Mouse (Mus musculus) myocyte (in vitro differentiated cells): Measurements from ENCODE around the gene Gpr61. TPM values are rescaled to one million over a fixed set of nuclear protein-coding genes. Genes with fewer than 3 reads are reported as not detected.

ENCODE experiments used
- H3K27me3 ChIP-seq: one replicate; pipeline ENCODE4 v1.6.1; 2011; ENCODE audit not compliant: control insufficient read depth, insufficient read depth, insufficient read length
- H3K36me3 ChIP-seq: one replicate; pipeline ENCODE4 v1.6.1; 2011; ENCODE audit not compliant: control insufficient read depth, insufficient read depth
- H3K4me2 ChIP-seq: one replicate; pipeline ENCODE4 v1.6.1; 2011; ENCODE audit warnings: low read depth, control low read depth
- H3K4me3 ChIP-seq: one replicate; pipeline ENCODE4 v1.5.1; 2011; ENCODE audit warnings: mild to moderate bottlenecking, control low read depth, moderate library complexity
- H3K79me2 ChIP-seq: one replicate; pipeline ENCODE4 v1.6.1; 2011; ENCODE audit not compliant: control insufficient read depth, insufficient read depth
- H3ac ChIP-seq: one replicate; pipeline ENCODE4 v1.6.1; 2011; ENCODE audit not compliant: control insufficient read depth, insufficient read length
- CEBPB ChIP-seq: IDR thresholded peaks from 2 replicates; pipeline ENCODE4 v1.6.1; 2011; ENCODE audit warnings: mild to moderate bottlenecking, moderate library complexity; ENCODE audit not compliant: poor library complexity, insufficient read depth, severe bottlenecking
- E2F4 ChIP-seq: IDR thresholded peaks from one replicate; pipeline ENCODE4 v1.6.1; 2011; ENCODE audit warnings: mild to moderate bottlenecking, control low read depth, moderate library complexity; ENCODE audit not compliant: insufficient read depth
- MAX ChIP-seq: IDR thresholded peaks from one replicate; pipeline ENCODE4 v1.6.1; 2011; ENCODE audit warnings: low read depth, mild to moderate bottlenecking, control low read depth
- MYOD1 ChIP-seq, 3 experiments: IDR thresholded peaks; one replicate each; pipeline ENCODE4 v1.6.1; 2011; ENCODE audit warnings: control low read depth in 2 of 3, low read depth in 2 of 3, mild to moderate bottlenecking in 2 of 3, moderate library complexity in 1 of 3; ENCODE audit not compliant: insufficient read length in 2 of 3, control insufficient read depth in 1 of 3
- MYOG ChIP-seq, 3 experiments: IDR thresholded peaks; one replicate each; pipeline ENCODE4 v1.6.1; 2011; ENCODE audit warnings: control low read depth in 2 of 3, low read depth in 2 of 3, mild to moderate bottlenecking in 2 of 3; ENCODE audit not compliant: insufficient read length in 2 of 3, control insufficient read depth in 1 of 3, insufficient read depth in 1 of 3
- POLR2A ChIP-seq: IDR thresholded peaks from one replicate; pipeline ENCODE4 v1.6.1; 2011; ENCODE audit warnings: low read depth, mild to moderate bottlenecking, control low read depth, moderate library complexity; ENCODE audit not compliant: insufficient read length
- POLR2AphosphoS2 ChIP-seq: IDR thresholded peaks from one replicate; pipeline ENCODE4 v1.6.1; 2011; ENCODE audit warnings: low read depth, control low read depth; ENCODE audit not compliant: insufficient read length
- REST ChIP-seq: IDR thresholded peaks from one replicate; pipeline ENCODE4 v1.6.1; 2011; ENCODE audit warnings: mild to moderate bottlenecking, control low read depth, moderate library complexity; ENCODE audit not compliant: insufficient read depth, insufficient read length
- SRF ChIP-seq: IDR thresholded peaks from one replicate; pipeline ENCODE4 v1.6.1; 2011; ENCODE audit warnings: low read depth; ENCODE audit not compliant: control insufficient read depth, insufficient read length
- TCF12 ChIP-seq: IDR thresholded peaks from one replicate; pipeline ENCODE4 v1.6.1; 2011; ENCODE audit warnings: mild to moderate bottlenecking, control low read depth; ENCODE audit not compliant: poor library complexity, insufficient read depth, severe bottlenecking
- TCF3 ChIP-seq: IDR thresholded peaks from one replicate; pipeline ENCODE4 v1.6.1; 2011; ENCODE audit warnings: low read depth, control low read depth; ENCODE audit not compliant: insufficient read length
- USF1 ChIP-seq: IDR thresholded peaks from one replicate; pipeline ENCODE4 v1.6.1; 2011; ENCODE audit warnings: low read depth, mild to moderate bottlenecking, control low read depth, moderate library complexity
- polyA plus RNA-seq: library from polyadenylated mRNA; unstranded; fragments of >200 nt; fragmentation: generic; extraction: Trizol; gene quantifications from one replicate; pipeline ENCODE4 v1.2.1, GENCODE M21; 2012; ENCODE audit warnings: missing spikeins

Gpr61 gene
- polyA plus RNA-seq, 1 experiment, result 0.06 TPM

DNA sequence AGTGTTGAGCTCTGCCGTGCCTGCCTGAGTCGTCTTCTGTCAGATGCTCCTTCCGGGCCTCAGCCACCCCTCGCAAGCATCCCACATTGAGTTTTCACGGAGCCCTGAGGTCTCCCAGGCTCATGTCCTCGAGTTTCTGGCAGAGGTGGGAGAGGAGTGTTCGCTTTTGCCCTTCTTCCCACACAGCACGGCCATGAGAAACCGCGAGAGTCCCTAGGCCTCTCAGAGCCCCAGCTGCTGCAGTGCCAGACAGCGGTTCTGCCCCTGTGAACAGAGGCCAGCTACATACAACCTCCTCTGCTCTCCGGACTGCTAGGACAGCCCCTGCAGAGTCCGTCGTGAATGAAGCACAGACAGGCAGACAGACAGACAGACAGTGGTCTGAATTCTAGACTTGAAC is 12.8 kb upstream of the Gpr61 start:
- no peaks in the 10 kb centered on the region for H3K79me2 ChIP-seq
- no peak overlapping the region for H3ac ChIP-seq
- TF ChIP-seq TCF12 (no peak), REST (no peak), POLR2AphosphoS2 (no peak), USF1 (no peak), E2F4 (no peak), MYOG (IDR thresholded peaks at IDR 0.05; ENCODE audit: control insufficient read depth in 1 of 3, insufficient read depth in 1 of 3, insufficient read length in 2 of 3, low read depth in 2 of 3) (no peak)
- no peak overlapping the region for H3K4me3 ChIP-seq
- no peaks in the 10 kb centered on the region for H3K36me3 ChIP-seq
- H3K4me2 ChIP-seq, result no peak overlapping the region
- peaks cover 18% of the 10 kb centered on the region for H3K27me3 ChIP-seq

DNA sequence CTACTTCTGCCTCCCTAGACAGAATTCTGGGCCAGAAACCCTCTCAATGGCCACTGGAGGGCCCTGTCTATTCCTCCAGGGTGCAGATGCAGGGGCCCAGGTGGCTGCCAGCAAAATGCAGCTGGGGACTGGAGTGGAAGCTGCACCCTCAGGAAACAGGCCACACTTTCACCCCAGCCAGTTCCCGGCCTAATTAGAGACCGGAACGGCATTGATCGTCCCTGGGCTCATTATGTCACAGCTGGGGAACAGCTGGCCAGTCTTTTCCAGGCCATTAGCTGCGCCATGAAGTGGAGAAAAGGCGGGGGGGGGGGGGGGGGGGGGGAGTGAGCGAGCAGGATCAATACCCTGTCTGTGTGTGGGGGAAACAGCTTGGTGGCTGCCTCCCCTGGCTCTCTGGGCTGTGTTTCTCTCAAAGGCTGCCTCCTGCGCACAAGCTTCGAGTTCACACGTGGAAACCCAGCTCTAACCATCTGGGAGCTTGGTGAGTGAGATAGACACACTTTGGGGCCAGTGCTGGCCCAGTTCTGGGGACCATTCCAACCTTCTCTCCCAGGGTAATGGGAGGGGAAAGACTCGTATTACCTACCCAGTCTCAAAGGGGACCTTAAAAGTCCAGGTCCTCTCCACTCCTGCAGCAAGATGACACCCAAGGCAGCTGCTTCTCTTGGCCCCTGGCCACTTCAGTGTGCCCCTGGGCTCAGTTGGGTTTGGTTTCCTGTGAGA is 12.0 kb upstream of the Gpr61 start:
- H3K4me2 ChIP-seq, result no peak overlapping the region
- TF ChIP-seq MYOD1 (IDR thresholded peaks at IDR 0.05; ENCODE audit: control insufficient read depth in 1 of 3, insufficient read length in 2 of 3, low read depth in 2 of 3) (peak in 1 of 3 experiments; percentile 52), TCF12 (no peak), MYOG (IDR thresholded peaks at IDR 0.05; ENCODE audit: control insufficient read depth in 1 of 3, insufficient read depth in 1 of 3, insufficient read length in 2 of 3, low read depth in 2 of 3) (peak in 1 of 3 experiments; percentile 60)
- no peaks in the 10 kb centered on the region for H3K79me2 ChIP-seq
- no peak overlapping the region for H3K4me3 ChIP-seq
- no peaks in the 10 kb centered on the region for H3K36me3 ChIP-seq
- peaks cover 12% of the 10 kb centered on the region for H3K27me3 ChIP-seq
- no peak overlapping the region for H3ac ChIP-seq

- H3ac ChIP-seq, result no peak overlapping the region
- H3K79me2 ChIP-seq, result no peaks in the 10 kb centered on the region
- no peaks in the 10 kb centered on the region for H3K36me3 ChIP-seq
- H3K4me3 ChIP-seq, result no peak overlapping the region
- H3K4me2 ChIP-seq, result peak overlapping the region; percentile 2
- peaks cover 17% of the 10 kb centered on the region for H3K27me3 ChIP-seq
- TF ChIP-seq POLR2AphosphoS2, result no peak
- no peak for TF ChIP-seq REST
These were observed 11.0 kb upstream of the Gpr61 start for GRCm38 (mm10) chr3:108165532-108166315.

DNA sequence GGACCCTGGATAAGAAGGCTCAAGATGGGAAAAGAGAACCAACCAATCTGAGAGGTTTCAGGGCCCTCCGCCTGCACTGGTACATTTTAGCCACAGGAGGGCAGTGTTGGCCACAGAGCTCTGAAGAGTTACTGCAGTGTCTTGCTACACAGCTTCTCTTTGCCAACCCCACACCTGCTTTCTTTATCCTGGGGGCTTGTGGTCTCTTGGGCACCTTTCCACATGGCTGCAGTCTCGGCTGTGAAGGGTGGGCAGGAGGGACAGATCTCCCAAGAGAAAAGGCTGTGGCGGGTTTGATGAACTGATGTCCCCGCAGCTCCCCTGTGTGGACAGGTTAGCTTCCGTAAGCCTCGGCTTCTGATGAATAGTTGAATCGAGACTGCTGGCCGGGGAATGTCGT is 10.1 kb upstream of the Gpr61 start:
- no peak for TF ChIP-seq TCF3
- no peak for TF ChIP-seq POLR2A
- no peak for TF ChIP-seq SRF
- TF ChIP-seq POLR2AphosphoS2, result no peak
- TF ChIP-seq MAX, result no peak
- TF ChIP-seq MYOD1 (IDR thresholded peaks at IDR 0.05; ENCODE audit: control insufficient read depth in 1 of 3, insufficient read length in 2 of 3, low read depth in 2 of 3), result no peak
- no peak for TF ChIP-seq E2F4
- TF ChIP-seq CEBPB, result no peak
- TF ChIP-seq TCF12, result no peak
- no peak for TF ChIP-seq MYOG (IDR thresholded peaks at IDR 0.05; ENCODE audit: control insufficient read depth in 1 of 3, insufficient read depth in 1 of 3, insufficient read length in 2 of 3, low read depth in 2 of 3)
- TF ChIP-seq USF1, result no peak
- TF ChIP-seq REST, result no peak
- no peak overlapping the region for H3K4me2 ChIP-seq

GRCm38 (mm10) chr3:108164091-108164490 is 9.4 kb upstream of the Gpr61 start:
- no peak overlapping the region for H3ac ChIP-seq
- H3K36me3 ChIP-seq, result no peaks in the 10 kb centered on the region
- no peak overlapping the region for H3K4me3 ChIP-seq
- peaks cover 28% of the 10 kb centered on the region for H3K27me3 ChIP-seq
- no peak overlapping the region for H3K4me2 ChIP-seq
- TF ChIP-seq MYOG (IDR thresholded peaks at IDR 0.05; ENCODE audit: control insufficient read depth in 1 of 3, insufficient read depth in 1 of 3, insufficient read length in 2 of 3, low read depth in 2 of 3), result no peak
- TF ChIP-seq TCF3, result no peak
- TF ChIP-seq MAX, result no peak
- TF ChIP-seq REST, result no peak
- TF ChIP-seq POLR2A, result no peak
- no peak for TF ChIP-seq USF1
- H3K79me2 ChIP-seq, result no peaks in the 10 kb centered on the region

More for the DNA sequence above, 10.1 kb upstream of the Gpr61 start:
- Histone ChIP-seq H3K4me3 (no peak overlapping the region), H3K36me3 (no peaks in the 10 kb centered on the region), H3K79me2 (no peaks in the 10 kb centered on the region), H3ac (no peak overlapping the region), H3K27me3 (peaks cover 21% of the 10 kb centered on the region)
